Mouse (Mus musculus) layer of hippocampus, postnatal 25 days (tissue): Measurements from ENCODE around the gene Ntrk3. TPM values are rescaled to one million over a fixed set of nuclear protein-coding genes. Genes with fewer than 3 reads are reported as not detected.

Source experiments
- DNase-seq, 2 experiments: peaks; one replicate each; pipeline ENCODE4 v3.0.0; 2022; ENCODE audit warnings: mixed read lengths in 2 of 2, low spot score in 1 of 2; ENCODE audit errors: extremely low spot score in 1 of 2
- total RNA-seq, 2 experiments: library from RNA; stranded (reverse); gene quantifications; 2 replicates each; pipeline ENCODE4 v1.2.3; 2021

Ntrk3 gene
- total RNA-seq, 2 experiments from 2014 or later: 171 to 232 TPM

DNA sequence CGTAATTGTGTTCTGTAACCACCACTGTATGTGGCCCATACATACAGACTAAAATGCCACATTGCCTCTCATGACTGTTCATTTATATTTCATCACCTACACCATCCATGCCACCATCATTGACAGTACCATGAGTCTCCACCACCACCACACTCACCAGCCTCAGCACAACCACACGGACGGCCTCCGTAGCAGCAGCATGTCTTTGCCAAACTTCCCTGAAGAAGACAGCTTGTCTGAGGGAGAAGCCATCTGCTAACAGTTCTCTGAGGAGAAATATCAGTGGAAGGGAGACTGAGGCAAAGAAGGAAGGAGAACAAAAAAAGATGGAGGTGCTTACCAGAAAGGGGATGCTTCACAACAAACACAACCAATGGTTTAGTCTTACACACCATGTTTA lies 15.8 kb downstream of the Ntrk3 start:
- no peak for DNase-seq

- DNase-seq: no peak
These were observed 16.6 kb downstream of the Ntrk3 start for GRCm38 (mm10) chr7:78720989-78721816.

DNA sequence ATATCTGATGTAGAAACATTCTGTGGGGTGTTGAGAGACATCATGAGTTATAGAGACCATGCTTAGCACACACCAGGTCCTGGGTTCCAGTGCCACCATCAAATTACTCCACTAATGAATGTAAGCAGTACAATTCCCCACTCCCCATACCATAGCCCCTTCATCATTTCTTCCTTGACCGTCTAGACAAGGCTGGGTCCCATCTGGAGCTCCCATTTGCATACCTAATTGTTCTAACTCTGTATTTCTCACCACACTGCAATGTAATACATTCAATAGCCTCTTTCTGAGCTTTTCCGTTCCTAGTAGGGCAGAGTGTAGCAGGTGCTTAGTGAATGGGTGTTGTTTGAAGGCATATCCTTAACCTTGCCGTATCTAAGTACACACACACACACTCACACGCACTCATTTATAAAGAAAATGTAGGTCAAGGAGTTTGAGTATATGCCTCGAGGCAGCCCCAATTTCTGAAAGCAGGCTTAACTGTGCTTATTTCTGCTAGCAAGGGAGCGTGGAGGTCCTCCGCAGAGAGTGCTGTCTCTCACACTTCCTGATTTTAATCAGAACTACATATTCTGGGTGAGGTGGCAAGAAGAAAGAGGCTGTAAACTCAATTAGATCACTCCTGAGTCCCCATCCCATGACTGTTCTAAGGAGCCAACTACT lies 17.9 kb downstream of the Ntrk3 start:
- DNase-seq: no peak

DNA sequence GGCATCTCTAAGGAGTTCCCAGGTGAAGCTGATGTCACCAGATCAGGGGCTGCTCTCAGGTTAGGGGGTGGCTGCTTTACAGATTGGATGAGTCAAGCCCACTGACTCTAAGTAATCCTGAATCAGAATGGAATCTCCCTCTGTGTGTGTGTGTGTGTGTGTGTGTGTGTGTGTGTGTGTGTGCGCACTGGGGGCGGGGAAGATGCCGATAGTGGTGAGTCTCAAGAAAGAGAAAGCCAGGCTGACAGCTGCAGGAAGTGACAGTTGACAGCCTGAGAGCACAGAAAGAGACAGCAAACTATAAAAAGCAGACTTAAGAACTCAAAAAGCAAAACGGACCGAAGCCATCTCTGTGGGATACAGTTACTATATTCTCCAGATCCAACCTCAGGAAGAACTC lies 18.7 kb downstream of the Ntrk3 start:
- DNase-seq: no peak

- DNase-seq: peak; percentile 23 to 40
These were observed 19.6 kb downstream of the Ntrk3 start for GRCm38 (mm10) chr7:78718191-78718609.

- no peak for DNase-seq
These were observed 30.1 kb downstream of the Ntrk3 start for GRCm38 (mm10) chr7:78707708-78708107.

GRCm38 (mm10) chr7:78707122-78707521 lies 30.7 kb downstream of the Ntrk3 start:
- DNase-seq: no peak

- no peak for DNase-seq
These were observed 35.1 kb downstream of the Ntrk3 start for GRCm38 (mm10) chr7:78702676-78703075.

- no peak for DNase-seq
These were observed 42.6 kb downstream of the Ntrk3 start for GRCm38 (mm10) chr7:78695200-78695599.

DNA sequence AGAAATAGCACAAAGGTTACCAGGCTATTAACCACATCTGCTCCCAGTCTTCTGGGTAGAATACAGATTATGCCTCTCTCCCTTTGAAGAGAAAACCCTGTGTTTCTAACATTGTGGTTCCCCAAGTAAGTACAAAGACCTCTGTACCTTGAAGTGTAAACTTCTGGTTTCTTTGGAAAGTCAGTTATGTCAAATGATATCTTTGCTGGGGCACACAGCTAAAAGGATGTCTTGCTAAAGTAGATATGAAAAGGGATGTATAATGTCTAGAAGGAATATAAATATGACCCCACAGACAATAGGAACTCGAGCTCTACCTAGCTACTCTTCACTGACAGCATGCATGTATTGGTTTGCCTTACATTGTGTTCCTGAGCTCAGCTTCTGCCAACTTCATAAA lies 44.7 kb downstream of the Ntrk3 start:
- DNase-seq: no peak

DNA sequence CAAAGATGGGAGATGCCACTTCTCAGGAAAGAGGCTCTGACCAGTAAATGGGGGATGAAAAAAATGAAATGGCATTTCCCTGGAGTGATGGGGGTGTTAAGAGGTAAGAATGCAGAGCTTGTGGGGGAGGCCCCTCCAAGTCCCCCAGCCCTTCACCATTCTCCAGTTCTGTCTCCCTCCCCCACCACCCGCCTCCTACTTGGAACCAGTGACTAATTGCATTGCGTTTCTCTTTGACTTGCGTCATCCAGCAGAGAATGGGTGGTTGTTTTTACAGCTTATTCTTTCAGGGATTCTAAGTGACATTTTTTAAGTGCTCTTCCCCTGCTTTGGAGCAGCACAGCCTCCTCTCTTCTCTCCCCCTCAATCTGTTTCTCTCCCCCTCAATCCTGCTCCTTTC lies 46.9 kb downstream of the Ntrk3 start:
- no peak for DNase-seq

DNA sequence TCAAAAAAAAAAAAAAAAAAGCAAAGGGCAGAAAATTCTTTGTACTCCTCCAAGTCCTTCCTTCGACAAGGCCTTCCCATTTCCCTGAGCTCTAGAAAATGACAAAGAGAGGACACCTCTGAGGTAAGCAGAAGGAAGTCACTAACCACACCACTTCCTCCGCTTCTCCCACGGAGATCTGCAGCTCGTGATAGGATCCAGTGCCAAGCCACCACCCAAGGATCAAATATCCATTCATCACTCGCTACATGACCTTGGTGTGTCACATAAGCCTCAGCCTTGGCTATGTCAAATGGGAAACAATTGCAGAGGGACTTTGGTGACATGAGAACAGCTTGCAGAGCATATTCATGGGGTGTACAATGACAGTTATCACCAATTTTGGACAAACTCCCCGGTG lies 52.9 kb downstream of the Ntrk3 start:
- DNase-seq: no peak

DNA sequence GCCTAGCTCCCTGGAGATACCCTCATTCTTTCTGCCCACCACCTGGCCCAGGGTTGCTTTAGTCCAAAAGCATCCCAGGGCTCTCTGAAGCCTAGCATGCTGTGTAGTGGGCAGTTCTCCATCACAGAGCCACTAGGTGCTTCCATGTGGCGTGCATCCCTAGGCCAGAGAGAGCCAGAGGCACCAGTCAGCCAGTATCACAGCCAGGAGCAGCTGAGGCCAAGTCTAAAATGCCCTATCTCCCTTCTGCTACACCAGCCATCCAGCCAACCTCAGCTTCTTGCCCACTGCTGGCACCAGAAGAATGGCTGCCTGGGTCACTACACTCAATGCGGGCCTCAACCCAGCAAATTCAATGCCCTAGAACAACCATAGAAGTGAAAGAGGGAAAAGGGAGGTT lies 56.9 kb downstream of the Ntrk3 start:
- DNase-seq: no peak

DNA sequence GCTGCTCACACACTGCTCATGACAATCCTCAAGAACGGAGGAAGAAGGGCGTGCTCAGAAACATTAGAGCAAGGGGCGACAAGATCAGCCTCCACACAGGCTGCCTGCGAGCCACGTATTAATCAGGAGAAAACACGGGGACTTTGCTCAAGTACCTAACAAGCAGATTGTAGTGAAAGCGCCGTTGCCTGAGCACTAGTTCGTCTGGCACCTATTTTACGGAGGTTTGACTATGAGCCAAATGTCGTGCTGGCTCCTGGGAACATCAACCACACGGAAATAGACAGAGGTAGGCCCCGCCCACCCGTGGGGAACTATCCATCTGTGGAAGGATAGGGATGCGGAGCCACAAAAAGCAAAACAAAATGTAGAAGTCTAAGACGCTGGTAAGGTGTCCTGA lies 68.4 kb downstream of the Ntrk3 start:
- DNase-seq: no peak

DNA sequence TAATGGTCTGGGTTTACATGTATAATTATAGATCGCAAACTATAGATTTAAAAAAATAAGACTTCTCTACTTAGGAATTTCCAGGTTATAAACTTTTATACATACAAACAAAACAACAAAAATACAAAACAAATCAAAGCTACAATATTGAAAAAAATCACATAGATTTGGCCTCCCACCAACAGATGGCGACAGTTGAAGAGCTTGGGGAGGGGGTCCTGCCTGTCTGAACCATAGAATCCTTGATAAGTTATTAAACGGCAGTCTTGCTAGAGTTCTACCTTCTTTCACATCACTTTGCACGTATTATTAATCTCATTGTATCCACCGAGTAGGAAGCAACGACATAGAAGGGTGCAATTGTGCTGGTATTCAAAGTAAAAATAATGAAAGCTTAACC lies 68.9 kb downstream of the Ntrk3 start:
- no peak for DNase-seq

- no peak for DNase-seq
These were observed 69.7 kb downstream of the Ntrk3 start for GRCm38 (mm10) chr7:78668003-78668635.

- no peak for DNase-seq
These were observed 77.0 kb downstream of the Ntrk3 start for GRCm38 (mm10) chr7:78660832-78661231.

- DNase-seq: no peak
These were observed 78.0 kb downstream of the Ntrk3 start for GRCm38 (mm10) chr7:78659846-78660245.

GRCm38 (mm10) chr7:78658026-78658425 lies 79.8 kb downstream of the Ntrk3 start:
- no peak for DNase-seq

DNA sequence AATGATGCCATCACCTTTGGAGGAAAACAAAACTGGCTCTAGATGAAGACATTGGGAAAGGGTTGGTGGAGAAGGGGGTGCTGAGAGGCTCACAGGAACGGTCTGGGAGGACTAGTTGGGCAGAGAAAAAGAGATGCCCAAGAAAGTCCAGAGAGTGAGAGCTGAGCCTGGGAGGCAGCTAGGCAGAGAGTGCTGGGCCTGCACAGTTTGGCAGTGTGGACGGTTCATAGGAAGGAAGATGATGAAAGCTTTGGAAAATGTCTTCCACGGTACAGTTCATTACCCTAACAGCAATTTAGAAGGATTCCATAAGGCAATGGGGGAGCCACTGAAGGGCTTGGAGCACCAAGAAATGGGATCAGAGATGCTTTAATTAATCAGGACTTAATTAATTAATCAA lies 81.6 kb downstream of the Ntrk3 start:
- no peak for DNase-seq

GRCm38 (mm10) chr7:78653686-78654085 lies 84.1 kb downstream of the Ntrk3 start:
- DNase-seq: no peak

DNA sequence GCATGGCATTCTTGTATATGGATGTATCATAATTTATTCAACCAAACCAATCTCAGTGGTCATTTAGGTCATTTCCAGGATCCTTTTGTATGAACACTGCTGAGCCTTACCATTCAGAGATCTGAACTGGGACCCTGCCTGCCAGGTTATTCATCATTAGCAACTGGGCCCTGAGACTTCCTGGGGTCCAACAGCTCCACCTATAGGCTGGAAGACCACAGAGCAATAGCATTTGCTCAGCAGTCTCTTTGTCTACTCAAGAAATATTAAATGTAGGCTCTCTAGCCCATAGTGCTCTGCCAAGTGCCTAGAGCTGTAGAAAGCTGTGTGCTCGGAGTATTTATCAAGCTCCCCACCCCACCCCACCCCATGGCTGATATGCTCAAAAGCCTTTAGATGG lies 85.5 kb downstream of the Ntrk3 start:
- DNase-seq: no peak
